Mouse (Mus musculus) liver, adult 2 months (tissue): ENCODE measurements around the gene Cux1. TPM values are rescaled to one million over a fixed set of nuclear protein-coding genes. Genes with fewer than 3 reads are reported as not detected.

Experiments
- DNase-seq: peaks from one replicate; pipeline ENCODE4 v3.0.0-alpha.2; 2011; ENCODE audit warnings: low read depth, low spot score; ENCODE audit errors: extremely low read depth
- H3K27ac ChIP-seq: fragments of 200-500 bp; replicated peaks from 2 replicates; pipeline ENCODE4 v1.5.1; 2012; ENCODE audit warnings: low read depth, mild to moderate bottlenecking, control low read depth, inconsistent platforms, low read length; ENCODE audit not compliant: insufficient read depth
- H3K27me3 ChIP-seq: fragments of 200-500 bp; 2 replicates; pipeline ENCODE4 v1.6.1; 2012; ENCODE audit warnings: mild to moderate bottlenecking, moderate library complexity, low read length, inconsistent platforms; ENCODE audit not compliant: control insufficient read depth, insufficient read depth
- H3K36me3 ChIP-seq: fragments of 200-500 bp; 2 replicates; pipeline ENCODE4 v1.6.1; 2012; ENCODE audit warnings: low read length, inconsistent platforms; ENCODE audit not compliant: control insufficient read depth, insufficient read depth
- H3K4me1 ChIP-seq: fragments of 200-500 bp; 2 replicates; pipeline ENCODE4 v1.6.1; 2011; ENCODE audit warnings: low read length; ENCODE audit not compliant: control insufficient read depth, insufficient read depth
- H3K4me3 ChIP-seq: fragments of 200-500 bp; 2 replicates; pipeline ENCODE4 v1.5.1; 2011; ENCODE audit warnings: low read depth, mild to moderate bottlenecking, control low read depth, low read length, moderate library complexity; ENCODE audit not compliant: insufficient read depth
- H3K79me2 ChIP-seq: fragments of 200-500 bp; 2 replicates; pipeline ENCODE4 v1.6.1; 2012; ENCODE audit warnings: inconsistent platforms, mild to moderate bottlenecking, low read length, moderate library complexity; ENCODE audit not compliant: control insufficient read depth, insufficient read depth
- H3K9ac ChIP-seq: fragments of 200-500 bp; 2 replicates; pipeline ENCODE4 v1.6.1; 2012; ENCODE audit warnings: low read depth, mild to moderate bottlenecking, control low read depth, inconsistent platforms, low read length
- CTCF ChIP-seq: fragments of 200-500 bp; IDR thresholded peaks from 2 replicates; pipeline ENCODE4 v1.5.1; 2011; ENCODE audit warnings: low read depth, low read length, control low read depth
- POLR2A ChIP-seq: fragments of 200-500 bp; IDR thresholded peaks from 2 replicates; pipeline ENCODE4 v1.6.1; 2011; ENCODE audit warnings: low read length, control low read depth; ENCODE audit not compliant: insufficient read depth; ENCODE audit errors: extremely low read depth
- WGBS: fragments of 180-500 bp; shearing (Covaris S2); methylation state at CpG from one replicate; pipeline ENCODE4 v1.1.7; 2018; 5-methylcytosine and 5-hydroxymethylcytosine counted together
- polyA plus RNA-seq: library from polyadenylated mRNA; depleted of rRNA; stranded (reverse); fragments of >200 nt; gene quantifications from 2 replicates; pipeline ENCODE4 v1.2.3, GENCODE M21; 2012
- total RNA-seq: library from RNA; depleted of rRNA; stranded (reverse); fragments of >200 nt; gene quantifications from 2 replicates; pipeline ENCODE4 v1.2.3, GENCODE M21; 2014

Cux1 gene
- total and polyA plus RNA-seq, 2 experiments, result 11.6 to 12.6 TPM

- H3K27me3 ChIP-seq, result no peaks in the 10 kb centered on the region
- DNase-seq, result no peak
- no peak overlapping the region for H3K9ac ChIP-seq
- WGBS, result 84% methylated on average over 7 of the region's 7 CpGs
- peaks cover 24% of the 10 kb centered on the region for H3K4me1 ChIP-seq
- H3K27ac ChIP-seq, result no peak overlapping the region
- H3K4me3 ChIP-seq, result no peak overlapping the region
- TF ChIP-seq CTCF (no peak), POLR2A (no peak)
- H3K36me3 ChIP-seq, result no peaks in the 10 kb centered on the region
- peaks cover 21% of the 10 kb centered on the region; the same call in 1 of the 2 replicates for H3K79me2 ChIP-seq
Measured at GRCm38 (mm10) chr5:136560656-136561055, 6.6 kb downstream of the Cux1 start.

GRCm38 (mm10) chr5:136557446-136557845 lies 9.8 kb downstream of the Cux1 start:
- DNase-seq, result peak; percentile 91
- WGBS, result 22% methylated on average over 4 of the region's 4 CpGs
- peak overlapping the region; percentile 61 for H3K27ac ChIP-seq
- no peak for TF ChIP-seq CTCF
- no peak for TF ChIP-seq POLR2A
- H3K27me3 ChIP-seq, result no peaks in the 10 kb centered on the region
- no peak overlapping the region for H3K4me3 ChIP-seq
- peaks cover 22% of the 10 kb centered on the region for H3K4me1 ChIP-seq
- H3K9ac ChIP-seq, result no peak overlapping the region
- peaks cover 26% of the 10 kb centered on the region for H3K79me2 ChIP-seq
- no peaks in the 10 kb centered on the region for H3K36me3 ChIP-seq

GRCm38 (mm10) chr5:136556328-136557262 lies 10.7 kb downstream of the Cux1 start:
- peak overlapping the region; percentile 61; the same call in 1 of the 2 replicates for H3K27ac ChIP-seq
- TF ChIP-seq POLR2A (no peak), CTCF (no peak)
- H3K79me2 ChIP-seq, result peaks cover 34% of the 10 kb centered on the region
- no peak overlapping the region for H3K9ac ChIP-seq
- H3K36me3 ChIP-seq, result no peaks in the 10 kb centered on the region
- H3K4me1 ChIP-seq, result peaks cover 22% of the 10 kb centered on the region
- H3K27me3 ChIP-seq, result no peaks in the 10 kb centered on the region
- 57% methylated on average over 14 of the region's 14 CpGs for WGBS
- H3K4me3 ChIP-seq, result no peak overlapping the region
- peak; percentile 87 for DNase-seq

- Histone ChIP-seq H3K36me3 (no peaks in the 10 kb centered on the region), H3K27me3 (no peaks in the 10 kb centered on the region), H3K4me1 (peaks cover 22% of the 10 kb centered on the region), H3K4me3 (no peak overlapping the region), H3K9ac (no peak overlapping the region), H3K79me2 (peaks cover 37% of the 10 kb centered on the region), H3K27ac (no peak overlapping the region)
- WGBS, result 24% methylated on average over 5 of the region's 5 CpGs
- DNase-seq, result no peak
- TF ChIP-seq CTCF (no peak), POLR2A (no peak)
Measured at GRCm38 (mm10) chr5:136555703-136556102, 11.6 kb downstream of the Cux1 start.

DNA sequence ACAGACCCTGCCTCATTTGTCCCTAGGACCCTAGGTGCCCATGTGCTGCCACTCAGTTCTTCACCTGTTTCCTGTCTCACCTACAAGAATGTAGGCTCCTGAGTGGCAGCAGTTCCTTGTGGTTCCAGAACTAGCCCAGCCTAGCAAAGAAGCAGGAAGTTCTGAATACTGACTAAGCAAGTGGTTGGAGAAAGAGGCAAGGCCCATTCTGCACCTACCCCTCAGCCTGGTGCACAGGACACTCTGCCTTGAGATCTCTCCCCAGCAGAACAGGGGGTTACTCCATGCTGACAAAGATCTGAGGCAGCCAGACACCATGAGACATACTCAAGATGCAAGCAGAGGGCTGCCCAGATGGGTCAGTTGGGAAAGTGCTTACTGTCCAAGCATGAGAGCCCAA lies 14.5 kb downstream of the Cux1 start:
- no peaks in the 10 kb centered on the region for H3K27me3 ChIP-seq
- no peak for TF ChIP-seq POLR2A
- no peak for TF ChIP-seq CTCF
- no peak overlapping the region for H3K9ac ChIP-seq
- DNase-seq, result no peak
- H3K4me3 ChIP-seq, result no peak overlapping the region
- H3K79me2 ChIP-seq, result peaks cover 43% of the 10 kb centered on the region
- no peak overlapping the region for H3K27ac ChIP-seq
- H3K4me1 ChIP-seq, result peaks cover 16% of the 10 kb centered on the region
- H3K36me3 ChIP-seq, result no peaks in the 10 kb centered on the region

GRCm38 (mm10) chr5:136552093-136552492 lies 15.2 kb downstream of the Cux1 start:
- Histone ChIP-seq H3K79me2 (peaks cover 43% of the 10 kb centered on the region), H3K9ac (no peak overlapping the region), H3K4me3 (no peak overlapping the region), H3K4me1 (peaks cover 13% of the 10 kb centered on the region), H3K27me3 (no peaks in the 10 kb centered on the region), H3K36me3 (no peaks in the 10 kb centered on the region), H3K27ac (no peak overlapping the region)
- 95% methylated on average over 3 of the region's 3 CpGs for WGBS
- TF ChIP-seq POLR2A, result no peak
- TF ChIP-seq CTCF, result no peak
- DNase-seq, result no peak
